Mouse (Mus musculus) forebrain, embryonic 11.5 days (tissue): ENCODE measurements around the gene Gm20388. TPM values are rescaled to one million over a fixed set of nuclear protein-coding genes. Genes with fewer than 3 reads are reported as not detected.

Experiments used
- ATAC-seq: fragments of 200-750 bp; cut with Nextera tagmentation; replicated peaks from 2 replicates; pipeline ENCODE4 v1.8.0; 2017; ENCODE audit warnings: moderate TSS enrichment; ENCODE audit not compliant: low FRiP score
- DNase-seq: peaks from one replicate; pipeline ENCODE4 v3.0.0-alpha.2; 2017; ENCODE audit warnings: low spot score
- H3K27ac ChIP-seq: fragments of 300-500 bp; sonication (generic); 2 replicates; pipeline ENCODE4 v1.5.1; 2014; ENCODE audit warnings: low read depth, low read length
- H3K27me3 ChIP-seq: fragments of 300-500 bp; sonication (generic); 2 replicates; pipeline ENCODE4 v1.6.1; 2014; ENCODE audit warnings: mild to moderate bottlenecking, low read length, mixed read lengths; ENCODE audit not compliant: control insufficient read depth, insufficient read depth
- H3K36me3 ChIP-seq: fragments of 300-500 bp; sonication (generic); 2 replicates; pipeline ENCODE4 v1.6.1; 2014; ENCODE audit warnings: mild to moderate bottlenecking, low read length, moderate library complexity, mixed read lengths; ENCODE audit not compliant: control insufficient read depth, insufficient read depth
- H3K4me1 ChIP-seq: fragments of 300-500 bp; sonication (generic); replicated peaks from 2 replicates; pipeline ENCODE4 v1.6.1; 2014; ENCODE audit warnings: low read length, mixed read lengths; ENCODE audit not compliant: control insufficient read depth, insufficient read depth
- H3K4me2 ChIP-seq: fragments of 300-500 bp; sonication (generic); 2 replicates; pipeline ENCODE4 v1.6.1; 2014; ENCODE audit warnings: low read depth, mild to moderate bottlenecking, low read length, moderate library complexity, mixed read lengths; ENCODE audit not compliant: severe bottlenecking
- H3K4me3 ChIP-seq: fragments of 300-500 bp; sonication (generic); 2 replicates; pipeline ENCODE4 v1.5.1; 2014; ENCODE audit warnings: low read depth, low read length
- H3K9ac ChIP-seq: fragments of 300-500 bp; sonication (generic); 2 replicates; pipeline ENCODE4 v1.6.1; 2014; ENCODE audit warnings: low read length
- H3K9me3 ChIP-seq: fragments of 300-500 bp; sonication (generic); 2 replicates; pipeline ENCODE4 v1.6.1; 2016; ENCODE audit warnings: low read length, mixed read lengths; ENCODE audit not compliant: control insufficient read depth
- WGBS: fragments of 180-500 bp; shearing (Covaris S2); extraction: QIAGEN DNeasy Blood & Tissue Kit; methylation state at CpG from one replicate; pipeline ENCODE4 v1.1.7; 2014; 5-methylcytosine and 5-hydroxymethylcytosine counted together
- polyA plus RNA-seq: library from polyadenylated mRNA; unstranded; fragments of >200 nt; fragmentation: Nextera tagmentation; extraction: Ambion mirVana; gene quantifications from 2 replicates; pipeline ENCODE4 v1.2.1, GENCODE M21; 2014

Gene Gm20388
- polyA plus RNA-seq, 1 experiment from 2014 or later, result not detected

DNA sequence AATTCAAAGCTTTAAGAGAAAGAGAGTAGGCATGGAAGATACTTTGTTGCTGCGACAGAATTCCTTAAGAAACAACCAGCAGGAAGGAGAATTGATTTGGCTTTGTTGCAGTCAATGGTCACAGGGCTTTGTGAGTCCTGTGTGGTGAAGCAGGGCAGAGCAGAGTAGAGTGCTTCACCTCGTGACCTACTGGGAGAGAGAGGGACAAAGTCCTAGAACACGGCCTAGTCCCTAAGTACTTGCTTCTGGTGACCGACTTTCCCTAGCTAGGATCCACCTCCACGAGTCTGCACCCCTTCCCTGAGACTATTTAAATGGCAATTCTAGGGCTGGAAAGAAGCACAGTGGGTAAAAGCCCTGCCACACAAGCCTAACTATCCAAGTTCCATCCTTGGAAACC lies 3419.3 kb downstream of the Gm20388 start:
- ATAC-seq (no peak), DNase-seq (no peak)
- Histone ChIP-seq H3K9ac (no peak overlapping the region), H3K27me3 (no peaks in the 10 kb centered on the region), H3K36me3 (no peaks in the 10 kb centered on the region), H3K9me3 (no peaks in the 10 kb centered on the region), H3K4me1 (peaks cover 8% of the 10 kb centered on the region; the same call in 1 of the 2 replicates), H3K4me3 (no peak overlapping the region), H3K27ac (no peak overlapping the region), H3K4me2 (no peak overlapping the region)
- WGBS, result 71% methylated on average over 5 of the region's 5 CpGs

- DNase-seq (no peak), ATAC-seq (no peak)
- no peaks in the 10 kb centered on the region for H3K27me3 ChIP-seq
- H3K4me3 ChIP-seq, result no peak overlapping the region
- H3K27ac ChIP-seq, result no peak overlapping the region
- 82% methylated on average over 6 of the region's 6 CpGs for WGBS
- H3K36me3 ChIP-seq, result no peaks in the 10 kb centered on the region
- H3K9me3 ChIP-seq, result no peaks in the 10 kb centered on the region
- peaks cover 8% of the 10 kb centered on the region; the same call in 1 of the 2 replicates for H3K4me1 ChIP-seq
- H3K4me2 ChIP-seq, result no peak overlapping the region
- H3K9ac ChIP-seq, result no peak overlapping the region
Observed at GRCm38 (mm10) chr8:123330701-123331100, 3420.1 kb downstream of the Gm20388 start.

GRCm38 (mm10) chr8:123331301-123331700 lies 3420.7 kb downstream of the Gm20388 start:
- ATAC-seq (no peak), DNase-seq (no peak)
- WGBS, result 87% methylated on average over 2 of the region's 2 CpGs
- Histone ChIP-seq H3K9me3 (no peaks in the 10 kb centered on the region), H3K4me3 (no peak overlapping the region), H3K9ac (no peak overlapping the region), H3K36me3 (no peaks in the 10 kb centered on the region), H3K4me1 (peaks cover 8% of the 10 kb centered on the region; the same call in 1 of the 2 replicates), H3K4me2 (no peak overlapping the region), H3K27ac (no peak overlapping the region), H3K27me3 (no peaks in the 10 kb centered on the region)

DNA sequence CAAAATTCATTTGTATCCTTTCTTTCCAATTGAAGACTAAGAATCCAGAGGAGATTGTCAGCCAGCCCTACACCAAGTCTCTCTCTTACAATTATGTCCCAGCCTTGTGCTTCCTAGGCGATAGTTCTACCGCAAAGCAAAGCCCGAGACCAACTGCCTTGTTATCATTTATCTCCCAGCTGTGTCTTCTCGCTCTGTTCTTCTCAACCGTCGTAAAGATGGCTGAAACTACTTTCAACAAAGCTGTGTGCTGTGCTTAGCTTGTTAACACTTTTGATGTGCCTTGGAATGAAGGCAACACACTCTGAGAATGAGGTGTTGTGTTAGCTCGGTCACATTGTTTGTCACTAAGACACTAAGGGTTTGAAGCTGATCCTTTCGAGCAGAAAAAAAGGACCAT lies 3421.2 kb downstream of the Gm20388 start:
- Histone ChIP-seq H3K27me3 (no peaks in the 10 kb centered on the region), H3K4me3 (peak overlapping the region; percentile 73), H3K27ac (peak overlapping the region; percentile 33; the same call in 1 of the 2 replicates), H3K4me1 (peaks cover 8% of the 10 kb centered on the region; the same call in 1 of the 2 replicates), H3K4me2 (peak overlapping the region; percentile 88), H3K9ac (no peak overlapping the region; the same call in 1 of the 2 replicates), H3K9me3 (no peaks in the 10 kb centered on the region), H3K36me3 (no peaks in the 10 kb centered on the region)
- 41% methylated on average over 8 of the region's 8 CpGs for WGBS
- DNase-seq (no peak), ATAC-seq (no peak)

DNA sequence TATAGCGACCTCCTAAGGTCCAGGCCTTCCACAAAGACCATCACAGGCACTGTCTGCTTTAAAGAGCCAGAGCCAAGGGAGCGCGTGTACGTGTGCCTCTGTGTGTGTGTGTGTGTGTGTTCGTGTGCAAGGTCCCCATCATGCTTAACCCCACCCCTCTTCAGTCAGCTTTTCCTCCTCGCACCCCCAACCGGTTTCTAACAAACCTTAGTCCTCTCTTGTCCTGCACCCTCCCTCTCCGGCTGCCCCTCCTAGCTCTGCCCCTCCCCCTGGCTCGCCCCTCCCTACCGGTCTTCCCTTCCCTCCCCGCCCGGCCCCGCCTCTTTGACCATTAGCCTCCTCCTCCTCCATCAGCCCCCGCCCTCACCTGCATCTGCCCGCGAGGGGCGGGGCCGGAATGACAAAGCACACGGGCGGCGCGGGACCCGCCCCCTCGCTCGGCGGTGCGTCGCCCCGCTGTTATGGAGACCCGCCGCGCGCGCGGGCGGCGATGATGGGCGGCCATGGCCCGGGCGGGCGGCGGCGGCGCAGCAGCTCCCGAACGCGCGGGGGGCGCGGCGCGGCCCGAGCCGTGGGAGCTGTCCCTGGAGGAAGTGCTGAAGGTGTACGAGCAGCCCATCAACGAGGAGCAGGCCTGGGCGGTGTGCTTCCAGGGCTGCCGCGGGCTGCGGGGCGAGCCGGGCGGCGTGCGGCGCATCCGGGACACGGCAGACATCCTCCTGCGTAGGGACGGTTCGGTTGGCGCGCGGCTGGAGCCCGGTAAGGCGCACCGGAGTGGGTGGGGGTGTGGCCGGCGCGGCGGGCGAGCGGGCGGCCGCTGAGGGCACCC lies 3421.8 kb downstream of the Gm20388 start, which contains the start of gene Spire2:
Spire2 (plus strand) TSS at position 452 of the 829 bp plus-strand sequence.
- WGBS, result under 1% methylated on average over 74 of the region's 85 CpGs
- Histone ChIP-seq H3K4me1 (peaks cover 8% of the 10 kb centered on the region; the same call in 1 of the 2 replicates), H3K9me3 (no peaks in the 10 kb centered on the region), H3K4me3 (peak within 1 kb of the TSS; percentile 73), H3K27me3 (no peaks in the 10 kb centered on the region), H3K27ac (peak within 1 kb of the TSS; percentile 59), H3K4me2 (peak within 1 kb of the TSS; percentile 88), H3K36me3 (no peaks in the 10 kb centered on the region), H3K9ac (peak within 1 kb of the TSS; percentile 74)
- DNase-seq, result peak; percentile 93
- peak; percentile 90 for ATAC-seq

GRCm38 (mm10) chr8:123333091-123333587 lies 3422.5 kb downstream of the Gm20388 start:
- H3K9me3 ChIP-seq, result no peaks in the 10 kb centered on the region
- H3K27me3 ChIP-seq, result no peaks in the 10 kb centered on the region
- H3K27ac ChIP-seq, result peak overlapping the region; percentile 59; the same call in 1 of the 2 replicates
- 2% methylated on average over 19 of the region's 21 CpGs for WGBS
- peak overlapping the region; percentile 73 for H3K4me3 ChIP-seq
- no peaks in the 10 kb centered on the region for H3K36me3 ChIP-seq
- DNase-seq, result peak; percentile 60
- peak overlapping the region; percentile 88 for H3K4me2 ChIP-seq
- H3K4me1 ChIP-seq, result peaks cover 8% of the 10 kb centered on the region; the same call in 1 of the 2 replicates
- peak overlapping the region; percentile 74 for H3K9ac ChIP-seq
- peak; percentile 42 for ATAC-seq

DNA sequence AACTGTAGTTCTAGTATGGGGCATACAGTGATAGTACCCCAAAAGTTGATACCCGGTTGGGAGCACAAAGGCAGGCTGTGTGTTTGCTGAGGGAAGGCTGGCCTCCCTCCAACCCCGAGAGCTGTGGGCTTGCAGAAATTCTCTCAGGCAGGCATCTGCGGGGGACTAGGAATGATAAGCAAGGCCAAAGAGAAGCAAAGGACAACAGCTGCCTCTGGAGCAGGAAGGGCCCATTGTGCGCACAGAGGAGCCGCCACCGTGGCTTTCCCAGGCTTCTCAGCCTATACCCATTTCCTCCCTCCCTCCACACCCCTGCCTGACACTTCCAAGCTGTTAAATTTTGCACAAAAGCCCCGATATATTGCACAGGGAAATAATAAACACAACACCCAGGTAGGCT lies 3423.2 kb downstream of the Gm20388 start:
- no peak for DNase-seq
- Histone ChIP-seq H3K4me2 (peak overlapping the region; percentile 88), H3K4me1 (peaks cover 8% of the 10 kb centered on the region; the same call in 1 of the 2 replicates), H3K4me3 (peak overlapping the region; percentile 73), H3K36me3 (no peaks in the 10 kb centered on the region), H3K9me3 (no peaks in the 10 kb centered on the region), H3K27me3 (no peaks in the 10 kb centered on the region), H3K27ac (no peak overlapping the region), H3K9ac (peak overlapping the region; percentile 74; the same call in 1 of the 2 replicates)
- no peak for ATAC-seq
- 4% methylated on average over 7 of the region's 7 CpGs for WGBS

DNA sequence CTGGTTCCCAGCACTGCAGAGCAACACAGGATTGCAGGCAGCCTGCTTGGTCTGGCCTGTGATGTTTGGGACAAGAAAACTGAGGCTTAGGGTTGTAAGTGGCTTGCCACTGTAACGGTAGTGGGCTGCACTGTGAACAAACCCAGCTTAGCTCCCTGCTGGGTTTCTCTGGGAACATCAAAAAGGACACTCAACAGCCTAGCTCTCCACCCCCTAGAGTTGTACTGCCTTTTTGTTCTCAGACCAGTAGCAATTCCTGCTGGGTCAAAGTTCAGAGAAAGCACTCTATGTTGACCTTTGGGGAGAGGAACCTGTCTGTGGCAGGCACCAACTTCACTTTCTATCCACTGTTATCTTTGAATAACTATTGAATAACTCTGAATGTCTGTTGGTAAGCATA lies 3423.8 kb downstream of the Gm20388 start:
- no peak overlapping the region for H3K9ac ChIP-seq
- H3K27ac ChIP-seq, result no peak overlapping the region
- H3K9me3 ChIP-seq, result no peaks in the 10 kb centered on the region
- H3K4me1 ChIP-seq, result peaks cover 8% of the 10 kb centered on the region; the same call in 1 of the 2 replicates
- H3K4me2 ChIP-seq, result peak overlapping the region; percentile 88; the same call in 1 of the 2 replicates
- no peaks in the 10 kb centered on the region for H3K36me3 ChIP-seq
- 0% methylated on average over 1 of the region's 1 CpGs for WGBS
- no peaks in the 10 kb centered on the region for H3K27me3 ChIP-seq
- ATAC-seq (no peak), DNase-seq (no peak)
- peak overlapping the region; percentile 73 for H3K4me3 ChIP-seq
